Mouse (Mus musculus) small intestine, adult 2 months (tissue): ENCODE measurements around the gene Vamp8.

Experiments
- CTCF ChIP-seq: fragments of 200-500 bp; IDR thresholded peaks from 2 replicates; pipeline ENCODE4 v1.5.1; 2012; ENCODE audit warnings: low read depth, mild to moderate bottlenecking, control low read depth, inconsistent platforms, low read length, moderate library complexity, mixed read lengths; ENCODE audit not compliant: insufficient replicate concordance, insufficient read length; ENCODE audit errors: extremely low read depth
- POLR2A ChIP-seq: fragments of 200-500 bp; IDR thresholded peaks from 2 replicates; pipeline ENCODE4 v1.6.1; 2012; ENCODE audit warnings: low read depth, mild to moderate bottlenecking, control low read depth, inconsistent platforms, low read length, moderate library complexity

GRCm38 (mm10) chr6:72358086-72358764 lies 32.3 kb downstream of the Vamp8 start:
- TF ChIP-seq CTCF (no peak), POLR2A (no peak)
